Mouse (Mus musculus): ENCODE results near the gene Olfml2a.
A peak's percentile ranks its signal among the peaks of the same experiment; 100 is the strongest.

DNA sequence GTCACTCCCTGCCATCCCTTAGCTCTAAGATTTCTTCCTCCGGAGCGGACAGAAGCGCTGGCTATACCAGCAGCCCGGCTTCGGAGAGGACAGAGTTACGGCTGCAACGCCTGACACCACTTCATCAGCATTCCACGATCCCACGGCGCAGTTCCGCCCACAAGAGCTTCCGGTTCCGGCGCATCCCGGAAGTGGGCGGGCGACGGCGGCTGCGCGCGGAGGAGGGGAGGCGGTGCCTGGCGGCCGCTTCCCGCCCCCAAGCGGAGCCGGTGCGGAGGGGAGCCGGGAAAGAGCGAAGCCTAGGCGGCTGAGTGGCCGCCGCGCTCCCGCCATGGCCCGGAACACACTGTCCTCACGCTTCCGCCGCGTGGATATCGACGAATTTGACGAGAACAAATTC, 76.1 kb downstream of the Olfml2a start:
- TF ChIP-seq MYOD1 (IDR thresholded peaks at IDR 0.05; ENCODE audit: control insufficient read depth in 1 of 3, insufficient read length in 2 of 3, low read depth in 2 of 3) (peak in 1 of 3 experiments; percentile 4), MYOG (IDR thresholded peaks at IDR 0.05; ENCODE audit: control insufficient read depth in 1 of 3, insufficient read depth in 1 of 3, insufficient read length in 2 of 3, low read depth in 2 of 3) (no peak), POLR2A (IDR thresholded peaks at IDR 0.05; ENCODE audit: insufficient read length, low read depth) (peak; percentile 87), POLR2AphosphoS2 (IDR thresholded peaks at IDR 0.05; ENCODE audit: insufficient read length, low read depth) (peak; percentile 94), TCF3 (IDR thresholded peaks at IDR 0.05; ENCODE audit: insufficient read length, low read depth) (no peak), USF1 (IDR thresholded peaks at IDR 0.05; ENCODE audit: low read depth) (no peak), E2F4 (IDR thresholded peaks at IDR 0.05; ENCODE audit: insufficient read depth) (peak; percentile 46)
